Mouse (Mus musculus) embryonic facial prominence, embryonic 11.5 days (tissue): ENCODE measurements around the gene Rimbp2. TPM values are rescaled to one million over a fixed set of nuclear protein-coding genes. Genes with fewer than 3 reads are reported as not detected.

ENCODE experiments used
- ATAC-seq: fragments of 200-750 bp; cut with Nextera tagmentation; replicated peaks from 2 replicates; pipeline ENCODE4 v1.8.0; 2017; ENCODE audit warnings: low read depth; ENCODE audit not compliant: insufficient number of reproducible peaks, low FRiP score, low TSS enrichment
- DNase-seq: peaks from one replicate; pipeline ENCODE4 v3.0.0-alpha.2; 2015; ENCODE audit warnings: low spot score
- H3K27ac ChIP-seq: fragments of 300-500 bp; sonication (generic); replicated peaks from 2 replicates; pipeline ENCODE4 v1.5.1; 2014; ENCODE audit warnings: mild to moderate bottlenecking, low read depth, low read length, control low read depth
- H3K27me3 ChIP-seq: fragments of 300-500 bp; sonication (generic); 2 replicates; pipeline ENCODE4 v1.6.1; 2014; ENCODE audit warnings: mild to moderate bottlenecking, low read length, moderate library complexity, mixed read lengths; ENCODE audit not compliant: control insufficient read depth, insufficient read depth
- H3K36me3 ChIP-seq: fragments of 300-500 bp; sonication (generic); replicated peaks from 2 replicates; pipeline ENCODE4 v1.6.1; 2014; ENCODE audit warnings: low read depth, mild to moderate bottlenecking, low read length, moderate library complexity, mixed read lengths; ENCODE audit not compliant: control insufficient read depth, insufficient read depth
- H3K4me1 ChIP-seq: fragments of 300-500 bp; sonication (generic); 2 replicates; pipeline ENCODE4 v1.6.1; 2014; ENCODE audit warnings: low read length, mixed read lengths; ENCODE audit not compliant: control insufficient read depth, insufficient read depth
- H3K4me2 ChIP-seq: fragments of 300-500 bp; sonication (generic); 2 replicates; pipeline ENCODE4 v1.6.1; 2014; ENCODE audit warnings: low read depth, mild to moderate bottlenecking, control low read depth, low read length, moderate library complexity
- H3K4me3 ChIP-seq: fragments of 300-500 bp; sonication (generic); 2 replicates; pipeline ENCODE4 v1.5.1; 2014; ENCODE audit warnings: low read depth, low read length, control low read depth
- H3K9ac ChIP-seq: fragments of 300-500 bp; sonication (generic); replicated peaks from 2 replicates; pipeline ENCODE4 v1.6.1; 2014; ENCODE audit warnings: mild to moderate bottlenecking, control low read depth, low read length
- H3K9me3 ChIP-seq: fragments of 300-500 bp; sonication (generic); replicated peaks from 2 replicates; pipeline ENCODE4 v1.6.1; 2016; ENCODE audit warnings: mild to moderate bottlenecking, low read length, inconsistent platforms, mixed read lengths; ENCODE audit not compliant: control insufficient read depth
- WGBS: fragments of 180-500 bp; shearing (Covaris S2); extraction: QIAGEN DNeasy Blood & Tissue Kit; methylation state at CpG from one replicate; pipeline ENCODE4 v1.1.7; 2014; 5-methylcytosine and 5-hydroxymethylcytosine counted together
- polyA plus RNA-seq: library from polyadenylated mRNA; unstranded; fragments of >200 nt; fragmentation: Nextera tagmentation; extraction: Ambion mirVana; gene quantifications from 2 replicates; pipeline ENCODE4 v1.2.1, GENCODE M21; 2014

Rimbp2 gene
- polyA plus RNA-seq, 1 experiment from 2014 or later, result 0.69 TPM

- Histone ChIP-seq H3K27me3 (no peaks in the 10 kb centered on the region), H3K9me3 (no peaks in the 10 kb centered on the region), H3K36me3 (no peaks in the 10 kb centered on the region), H3K4me2 (no peak overlapping the region), H3K4me1 (no peaks in the 10 kb centered on the region), H3K27ac (no peak overlapping the region), H3K9ac (no peak overlapping the region), H3K4me3 (no peak overlapping the region)
- 34% methylated on average over 5 of the region's 5 CpGs for WGBS
- DNase-seq, result no peak
- no peak for ATAC-seq
Observed at GRCm38 (mm10) chr5:128920112-128920511, 33.2 kb downstream of the Rimbp2 start.

DNA sequence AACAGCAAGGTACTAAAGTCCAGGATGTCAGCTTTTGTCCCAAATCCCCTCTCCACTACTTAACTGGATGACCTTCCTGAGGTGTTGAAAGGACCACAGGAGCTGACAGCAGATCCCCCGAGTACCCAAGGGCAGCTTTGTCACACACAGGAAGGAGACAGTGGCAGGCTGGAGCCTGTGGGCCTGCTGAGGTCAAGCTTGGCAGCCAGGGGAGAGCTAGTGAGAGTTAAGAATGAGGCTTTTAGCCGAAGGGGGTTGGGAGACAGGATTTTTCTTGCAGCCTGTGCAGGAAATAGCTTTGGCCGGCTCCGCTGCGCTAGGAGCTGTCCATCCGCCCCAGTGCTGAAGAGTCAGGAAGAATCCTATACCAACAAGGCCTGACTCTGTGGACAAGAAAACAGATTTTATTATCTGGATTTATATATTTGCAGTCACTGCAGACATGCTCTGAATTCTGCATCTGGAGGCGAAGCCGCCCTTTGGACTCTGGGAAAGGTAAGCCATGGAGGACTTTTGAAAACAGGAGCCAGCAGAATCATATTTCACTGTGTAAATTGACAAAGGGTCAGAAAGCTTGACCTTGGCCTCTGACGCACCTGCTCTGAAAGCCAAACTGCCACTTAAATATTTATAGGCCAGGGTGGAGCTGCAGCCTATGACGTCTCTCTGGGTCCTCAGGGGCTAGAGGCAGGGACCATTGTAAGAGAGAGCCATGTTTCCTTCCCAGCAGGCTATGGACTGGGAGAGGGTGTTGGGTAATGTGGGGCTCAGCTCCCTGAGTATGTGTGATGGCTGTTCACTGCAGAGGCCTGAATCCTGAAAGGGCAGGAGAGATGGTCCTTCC, 35.9 kb downstream of the Rimbp2 start:
- no peaks in the 10 kb centered on the region for H3K36me3 ChIP-seq
- no peak overlapping the region for H3K27ac ChIP-seq
- H3K27me3 ChIP-seq, result no peaks in the 10 kb centered on the region
- no peak overlapping the region for H3K9ac ChIP-seq
- 6% methylated on average over 10 of the region's 10 CpGs for WGBS
- H3K9me3 ChIP-seq, result no peaks in the 10 kb centered on the region
- no peaks in the 10 kb centered on the region for H3K4me1 ChIP-seq
- ATAC-seq (no peak), DNase-seq (peak; percentile 91)
- H3K4me3 ChIP-seq, result no peak overlapping the region
- no peak overlapping the region for H3K4me2 ChIP-seq

DNA sequence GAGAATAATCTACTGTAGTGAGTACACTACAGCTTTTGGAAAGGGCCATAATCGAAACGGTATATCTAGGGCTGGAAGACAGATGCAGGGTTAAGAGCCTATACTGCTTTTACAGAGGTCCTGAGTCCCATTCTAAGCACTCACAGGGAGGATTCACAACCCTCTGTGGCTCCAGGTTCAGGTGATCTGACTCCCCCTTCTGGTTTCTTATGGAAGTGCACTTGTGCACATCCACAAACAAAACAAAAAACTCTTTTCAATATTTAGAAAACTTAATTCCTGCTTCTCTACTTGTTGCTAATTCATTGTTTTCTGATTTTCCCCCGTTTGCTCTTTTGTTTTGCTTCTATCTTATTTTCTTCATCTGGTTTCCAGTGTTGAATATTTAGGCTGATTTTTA, 39.5 kb downstream of the Rimbp2 start:
- no peak for ATAC-seq
- 79% methylated on average over 3 of the region's 3 CpGs for WGBS

DNA sequence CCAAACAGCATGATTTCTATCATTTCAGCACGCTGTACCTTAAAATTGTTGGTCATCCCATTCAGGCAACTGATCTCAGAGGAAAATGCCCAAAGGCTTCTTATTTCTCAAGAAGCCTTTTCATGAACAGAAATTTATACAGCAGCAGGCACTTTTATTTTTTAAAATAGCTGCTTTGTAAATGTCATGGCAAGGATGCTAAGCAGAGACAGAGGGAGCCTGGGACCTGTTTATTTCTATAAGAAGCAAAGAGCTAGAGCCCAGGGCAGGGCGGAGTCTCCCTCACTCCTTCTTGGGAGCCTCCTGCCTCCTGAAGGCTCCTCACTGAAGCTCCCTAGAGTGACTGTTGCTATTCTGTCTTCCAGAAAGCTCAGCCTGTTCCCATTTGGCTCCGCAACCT, 40.9 kb downstream of the Rimbp2 start:
- no peak overlapping the region for H3K4me2 ChIP-seq
- no peak for ATAC-seq
- WGBS, result 96% methylated on average over 3 of the region's 3 CpGs

More for the DNA sequence above, 39.5 kb downstream of the Rimbp2 start:
- DNase-seq, result no peak
- Histone ChIP-seq H3K27ac (no peak overlapping the region), H3K9me3 (no peaks in the 10 kb centered on the region), H3K4me3 (no peak overlapping the region), H3K27me3 (no peaks in the 10 kb centered on the region), H3K4me1 (no peaks in the 10 kb centered on the region), H3K4me2 (no peak overlapping the region), H3K9ac (no peak overlapping the region), H3K36me3 (no peaks in the 10 kb centered on the region)

GRCm38 (mm10) chr5:128911593-128911992, 41.7 kb downstream of the Rimbp2 start:
- ATAC-seq (no peak), DNase-seq (no peak)
- Histone ChIP-seq H3K27me3 (no peaks in the 10 kb centered on the region), H3K9me3 (no peaks in the 10 kb centered on the region), H3K9ac (no peak overlapping the region), H3K27ac (no peak overlapping the region), H3K4me3 (no peak overlapping the region), H3K36me3 (no peaks in the 10 kb centered on the region), H3K4me2 (no peak overlapping the region), H3K4me1 (no peaks in the 10 kb centered on the region)
- WGBS, result 82% methylated on average over 7 of the region's 9 CpGs

More for the DNA sequence above, 40.9 kb downstream of the Rimbp2 start:
- Histone ChIP-seq H3K4me3 (no peak overlapping the region), H3K9ac (no peak overlapping the region), H3K27me3 (no peaks in the 10 kb centered on the region), H3K27ac (no peak overlapping the region), H3K4me1 (no peaks in the 10 kb centered on the region), H3K9me3 (no peaks in the 10 kb centered on the region), H3K36me3 (no peaks in the 10 kb centered on the region)
- DNase-seq, result no peak

GRCm38 (mm10) chr5:128904113-128904512, 49.2 kb downstream of the Rimbp2 start:
- Histone ChIP-seq H3K27me3 (no peaks in the 10 kb centered on the region), H3K27ac (no peak overlapping the region), H3K9me3 (no peaks in the 10 kb centered on the region), H3K4me3 (no peak overlapping the region), H3K36me3 (no peaks in the 10 kb centered on the region), H3K9ac (no peak overlapping the region), H3K4me2 (no peak overlapping the region), H3K4me1 (no peaks in the 10 kb centered on the region)
- DNase-seq (peak; percentile 19), ATAC-seq (no peak)
- 19% methylated on average over 5 of the region's 5 CpGs for WGBS

DNA sequence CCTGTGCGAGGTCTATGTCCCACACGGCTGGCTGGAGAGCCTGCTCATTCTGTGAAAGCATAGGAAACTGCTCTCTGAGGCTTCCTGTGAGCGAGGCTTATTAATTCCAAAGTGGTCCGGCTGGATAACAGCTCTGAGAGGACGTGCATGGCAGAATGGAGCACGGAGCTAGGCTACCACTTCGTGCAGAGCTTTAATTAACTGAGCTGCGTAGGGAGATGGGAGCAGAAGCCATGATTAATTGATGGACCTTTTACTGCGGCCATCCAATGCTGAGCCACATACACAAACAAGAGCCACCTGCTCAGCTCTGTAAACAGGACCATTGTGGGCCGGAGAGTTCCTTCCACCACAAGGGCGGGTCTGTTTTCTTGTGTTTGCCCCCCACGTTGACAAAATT, 50.2 kb downstream of the Rimbp2 start:
- Histone ChIP-seq H3K27me3 (no peaks in the 10 kb centered on the region), H3K9ac (no peak overlapping the region), H3K4me3 (no peak overlapping the region), H3K9me3 (no peaks in the 10 kb centered on the region), H3K36me3 (no peaks in the 10 kb centered on the region), H3K4me2 (no peak overlapping the region), H3K4me1 (no peaks in the 10 kb centered on the region), H3K27ac (no peak overlapping the region)
- ATAC-seq (no peak), DNase-seq (no peak)
- WGBS, result 62% methylated on average over 12 of the region's 12 CpGs

DNA sequence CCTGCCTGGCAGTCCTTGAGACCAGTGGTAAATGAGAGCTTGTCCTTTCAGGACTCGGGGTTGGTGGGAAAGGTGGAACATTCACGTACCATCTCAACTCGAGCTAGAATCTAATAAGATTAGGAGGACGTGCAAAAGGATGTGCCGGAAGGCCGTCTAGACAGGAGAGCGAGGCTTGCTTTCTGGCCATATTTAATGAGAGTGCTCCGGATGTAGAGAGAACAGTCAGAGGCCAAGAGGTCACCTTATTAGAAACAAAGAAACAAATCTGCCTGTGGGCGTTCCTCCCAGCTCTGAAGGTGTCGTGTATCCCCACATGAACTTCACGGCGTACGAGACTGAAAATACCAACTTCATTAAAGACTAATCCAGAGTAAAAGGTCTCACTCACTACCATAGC, 53.3 kb downstream of the Rimbp2 start:
- 22% methylated on average over 13 of the region's 13 CpGs for WGBS
- H3K4me2 ChIP-seq, result no peak overlapping the region
- H3K9me3 ChIP-seq, result no peaks in the 10 kb centered on the region
- no peaks in the 10 kb centered on the region for H3K4me1 ChIP-seq
- peak; percentile 28 for DNase-seq
- no peak for ATAC-seq
- no peak overlapping the region for H3K9ac ChIP-seq
- no peaks in the 10 kb centered on the region for H3K27me3 ChIP-seq
- H3K36me3 ChIP-seq, result no peaks in the 10 kb centered on the region
- H3K4me3 ChIP-seq, result no peak overlapping the region
- H3K27ac ChIP-seq, result no peak overlapping the region
